Mouse (Mus musculus) urinary bladder, adult 18-20 months (tissue): ENCODE data around the gene Ctnna3.
"Not testable (repeated sequence)": the region's sequence is repeated elsewhere in the genome, so short reads cannot be mapped to it uniquely, and the experiment has no call there.

Experiments
- DNase-seq, 2 experiments: peaks; one replicate each; pipeline ENCODE4 v3.0.0; 2022; ENCODE audit warnings: low spot score in 2 of 2, mixed read lengths in 2 of 2

Gene Ctnna3

DNA sequence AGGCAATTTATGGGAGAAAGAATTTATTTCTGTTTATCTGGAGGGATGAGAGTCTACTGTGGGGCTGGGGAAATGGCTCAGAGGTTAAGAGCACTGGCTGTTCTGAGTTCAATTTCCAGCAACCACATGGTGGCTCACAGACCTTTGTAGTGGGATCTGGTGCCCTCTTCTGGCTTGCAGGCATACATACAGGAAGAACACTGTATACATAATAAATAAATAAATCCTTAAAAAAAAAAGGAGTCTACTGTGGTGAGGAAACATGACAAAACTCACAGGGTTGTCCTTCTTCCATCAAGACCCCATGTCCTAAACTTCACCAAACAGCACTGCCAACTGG, 5.5 kb upstream of the Ctnna3 start:
- DNase-seq = no peak

GRCm38 (mm10) chr10:63427146-63427545, 2.8 kb upstream of the Ctnna3 start:
- no peak for DNase-seq

- DNase-seq = peak; percentile 10 to 19
These were observed 1.5 kb upstream of the Ctnna3 start for GRCm38 (mm10) chr10:63428243-63429022.

DNA sequence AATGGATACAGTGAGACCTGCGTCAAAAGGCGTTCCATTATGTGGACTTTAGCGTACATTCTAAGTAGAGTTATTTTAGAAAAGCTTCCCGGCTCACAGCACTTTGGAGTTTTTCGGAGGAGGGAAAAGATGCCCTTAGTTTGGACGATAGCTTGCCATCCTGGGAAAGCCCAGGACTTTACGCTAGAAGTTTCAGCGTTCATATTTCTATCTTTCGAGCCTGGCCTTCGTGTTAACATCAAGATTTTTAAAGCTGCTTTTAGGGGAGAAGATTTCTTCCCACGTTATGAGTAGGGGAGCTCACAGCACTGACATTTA, 916 bp upstream of the Ctnna3 start:
- DNase-seq = no peak

DNA sequence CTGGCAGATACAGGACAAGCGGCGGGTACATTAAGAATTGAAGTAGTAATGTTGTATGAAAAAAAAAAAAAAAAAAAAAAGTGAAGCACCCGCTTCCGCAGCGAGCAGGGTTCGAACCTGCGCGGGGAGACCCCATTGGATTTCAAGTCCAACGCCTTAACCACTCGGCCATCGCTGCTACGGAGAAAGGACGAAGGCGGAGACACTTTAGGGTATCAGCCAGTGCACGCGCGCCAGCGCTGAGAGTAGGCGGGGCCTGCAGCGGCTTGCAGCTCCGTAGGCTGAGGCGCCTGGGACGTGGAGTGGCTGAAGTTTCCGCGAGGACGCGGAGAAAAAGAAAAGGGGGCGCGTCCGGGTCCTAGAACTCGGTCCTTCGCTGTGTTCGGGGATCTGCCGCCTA, 518 bp upstream of the Ctnna3 start:
- peak; percentile 99 to 100 for DNase-seq

DNA sequence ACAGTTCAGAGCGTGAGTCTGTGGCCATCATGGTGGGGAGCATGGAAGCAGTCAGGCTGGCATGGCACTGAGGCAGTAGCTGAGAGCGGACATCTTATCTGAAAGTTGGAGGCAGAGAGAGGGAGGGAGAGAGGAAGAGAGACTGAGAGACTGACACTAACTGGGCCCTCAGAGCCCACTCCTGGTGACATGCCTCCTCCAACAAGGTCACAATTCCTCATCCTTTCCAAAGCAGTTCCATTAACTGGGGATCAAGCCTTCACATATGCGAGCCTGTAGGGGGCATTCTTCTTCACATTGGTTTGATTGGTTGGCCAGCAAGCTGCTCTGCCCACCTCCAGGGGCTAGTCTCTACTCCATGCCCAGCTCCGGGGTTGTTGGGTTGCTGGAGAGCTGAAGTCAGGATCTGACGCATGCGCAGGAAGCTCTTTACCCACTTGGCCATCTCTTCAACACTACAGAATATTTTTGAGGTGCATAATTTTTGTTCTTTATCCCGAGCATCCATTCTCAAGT, 1.4 kb downstream of the Ctnna3 start:
- no peak for DNase-seq

DNA sequence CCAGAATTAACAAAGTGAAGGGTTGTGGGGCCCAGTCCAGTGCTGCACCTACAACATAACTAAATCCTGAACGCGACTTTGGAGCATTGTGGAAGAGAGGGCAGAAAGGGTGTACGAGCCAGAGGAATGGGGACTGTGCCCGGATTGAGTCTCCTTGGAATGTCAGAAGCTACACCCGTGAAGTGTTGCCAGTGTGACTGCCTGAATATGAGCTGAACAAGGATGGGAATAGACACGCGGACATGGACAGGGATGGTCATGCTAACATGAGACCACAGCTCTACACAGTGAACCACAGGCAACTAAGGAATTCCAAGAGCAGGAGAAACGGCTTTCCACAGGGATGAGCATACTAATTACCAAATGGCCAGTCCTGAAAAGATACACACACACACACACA, 2.2 kb downstream of the Ctnna3 start:
- DNase-seq = no peak

DNA sequence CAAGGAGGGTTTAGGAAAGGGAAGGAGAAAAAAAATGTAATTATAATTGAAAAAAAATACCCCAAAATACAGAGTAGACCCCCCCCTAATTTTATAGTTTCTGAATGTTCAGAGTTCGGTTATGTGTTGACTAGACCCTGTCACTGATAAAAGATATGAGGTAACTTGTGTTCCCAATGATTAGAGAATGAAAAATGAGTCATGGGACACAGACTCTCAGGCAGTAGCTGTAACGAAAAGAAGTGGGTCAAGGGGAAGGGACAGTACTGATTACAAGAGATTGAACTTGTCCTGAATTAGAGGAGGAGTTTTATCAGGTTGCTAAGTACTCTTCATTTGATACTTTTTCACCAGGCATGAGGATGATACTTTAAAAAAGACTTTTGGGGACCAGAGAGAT, 3.0 kb downstream of the Ctnna3 start:
- DNase-seq = no peak

GRCm38 (mm10) chr10:63438736-63439262, 8.9 kb downstream of the Ctnna3 start:
- no peak for DNase-seq

DNA sequence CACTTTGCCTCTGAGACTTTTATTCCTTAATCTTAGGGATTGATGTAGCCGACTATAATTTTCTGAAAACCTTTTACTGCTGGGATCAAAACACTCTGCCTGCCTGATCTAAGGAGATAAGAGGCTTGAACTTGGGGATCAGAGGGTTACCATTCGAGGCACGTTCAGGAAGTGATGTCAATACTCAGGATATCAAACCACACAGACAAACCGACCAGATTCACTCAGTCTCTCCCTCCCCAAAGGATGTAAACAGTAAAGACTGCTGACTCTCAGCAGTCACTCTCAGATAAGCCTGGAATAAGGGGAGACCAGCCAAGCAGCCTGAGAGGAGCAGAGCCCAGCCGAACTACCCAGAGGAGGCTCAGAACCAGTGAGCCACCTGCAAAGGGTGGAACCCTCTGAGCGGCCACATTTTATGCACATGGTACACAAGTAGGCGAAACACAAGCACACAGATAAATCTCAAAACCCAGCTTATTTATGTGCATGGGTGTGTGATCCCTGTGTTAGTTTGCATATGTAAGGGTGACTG, 9.9 kb downstream of the Ctnna3 start:
- DNase-seq = no peak

GRCm38 (mm10) chr10:63444602-63445387, 14.9 kb downstream of the Ctnna3 start:
- DNase-seq = not testable (repeated sequence)

- DNase-seq = no peak
These were observed 24.0 kb downstream of the Ctnna3 start for GRCm38 (mm10) chr10:63453926-63454325.

DNA sequence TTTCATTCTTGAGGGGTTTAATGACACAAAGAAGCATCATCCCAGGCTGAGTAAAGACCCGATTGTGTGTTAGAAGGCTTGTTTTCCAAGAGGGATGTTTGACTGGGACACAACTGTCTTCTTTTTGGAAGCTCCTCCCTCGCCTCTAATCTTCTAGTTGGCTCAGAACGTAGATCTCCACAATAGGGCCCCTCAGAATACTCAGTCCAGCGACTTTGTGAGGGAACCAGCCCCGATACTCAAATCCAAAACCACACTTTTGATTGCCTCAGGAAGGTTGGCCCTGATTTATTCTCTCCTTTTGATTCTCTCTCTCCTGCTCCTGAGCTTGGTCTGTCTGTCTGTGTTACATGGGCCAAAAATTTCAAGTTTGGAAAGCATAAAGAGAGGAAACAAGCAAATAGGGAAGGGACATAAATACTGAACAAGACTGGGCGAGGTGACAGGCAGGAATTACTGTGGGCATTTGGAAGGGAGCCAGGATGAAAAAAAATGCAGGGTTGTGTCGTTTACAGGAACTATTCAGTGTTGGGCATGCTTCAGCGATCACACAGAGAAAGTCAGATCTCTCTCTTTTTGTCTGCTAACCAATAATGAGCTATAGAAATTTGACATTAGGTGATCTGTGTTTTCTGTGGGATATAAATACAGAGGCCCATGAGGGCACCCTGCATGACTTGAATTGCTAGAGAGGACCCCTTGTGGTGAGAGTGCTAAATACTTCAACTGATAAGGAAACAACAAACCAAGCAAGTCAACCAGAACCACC, 25.4 kb downstream of the Ctnna3 start:
- DNase-seq = no peak

DNA sequence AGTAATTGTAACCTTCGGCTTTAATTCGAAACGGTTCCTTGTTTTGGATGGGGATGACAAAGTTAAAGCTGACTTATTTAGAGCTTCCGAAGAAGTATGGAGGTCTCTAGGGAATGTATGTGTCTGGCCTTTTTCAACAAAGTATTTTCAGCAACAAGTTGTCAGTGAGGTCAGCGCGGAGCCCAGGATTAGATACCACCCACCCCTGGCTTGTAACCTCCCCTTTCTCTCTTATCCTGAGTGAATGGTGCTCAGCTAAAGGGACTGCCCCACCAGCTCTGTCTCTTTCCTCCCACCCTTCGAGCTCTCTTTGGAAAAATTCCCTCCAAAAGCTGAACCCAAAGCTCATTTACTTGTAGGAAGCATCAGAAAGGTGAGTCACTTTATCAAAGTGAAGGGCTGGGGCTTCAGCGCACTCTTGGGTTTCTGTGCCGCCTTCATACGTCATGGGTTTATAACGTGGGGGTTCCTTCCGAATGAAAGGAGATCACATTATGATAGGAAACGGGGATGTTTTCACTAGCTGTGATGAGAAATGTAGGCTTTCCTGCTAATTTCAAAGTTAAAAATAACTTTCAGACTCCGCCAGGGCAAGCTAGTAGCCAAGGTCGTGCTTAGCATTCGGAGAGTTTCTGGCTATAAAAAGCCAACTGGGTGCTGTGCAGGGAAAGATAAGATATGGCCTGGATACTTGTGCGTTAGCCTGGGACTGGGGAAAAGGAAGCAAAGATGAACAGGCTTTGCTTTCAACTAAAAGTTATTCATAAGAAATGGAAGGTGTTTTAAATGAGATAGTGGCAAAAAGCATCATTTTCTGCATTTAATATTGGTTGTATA, 27.6 kb downstream of the Ctnna3 start:
- DNase-seq = no peak

GRCm38 (mm10) chr10:63460935-63461334, 31.0 kb downstream of the Ctnna3 start:
- DNase-seq = no peak

DNA sequence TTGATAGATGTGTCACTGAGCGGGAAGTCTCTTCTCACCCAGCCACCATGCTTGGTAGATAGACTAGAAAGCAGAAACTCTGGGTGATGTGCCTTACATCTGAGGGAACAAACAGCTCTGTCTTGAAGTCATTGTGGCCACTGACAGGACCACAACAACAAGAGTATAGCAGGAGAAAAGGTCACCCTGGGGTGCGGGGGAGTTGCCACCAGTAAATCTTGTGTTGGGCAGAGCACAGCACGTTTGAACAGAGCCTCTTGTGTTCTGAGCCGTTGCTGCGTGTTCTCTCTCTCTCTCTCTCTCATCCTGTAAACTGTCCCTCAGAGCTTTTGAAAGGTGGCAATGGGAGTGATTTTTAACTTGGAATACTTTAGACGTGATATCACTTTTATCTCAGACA, 42.6 kb downstream of the Ctnna3 start:
- no peak for DNase-seq

GRCm38 (mm10) chr10:63476167-63476647, 46.3 kb downstream of the Ctnna3 start:
- no peak for DNase-seq

DNA sequence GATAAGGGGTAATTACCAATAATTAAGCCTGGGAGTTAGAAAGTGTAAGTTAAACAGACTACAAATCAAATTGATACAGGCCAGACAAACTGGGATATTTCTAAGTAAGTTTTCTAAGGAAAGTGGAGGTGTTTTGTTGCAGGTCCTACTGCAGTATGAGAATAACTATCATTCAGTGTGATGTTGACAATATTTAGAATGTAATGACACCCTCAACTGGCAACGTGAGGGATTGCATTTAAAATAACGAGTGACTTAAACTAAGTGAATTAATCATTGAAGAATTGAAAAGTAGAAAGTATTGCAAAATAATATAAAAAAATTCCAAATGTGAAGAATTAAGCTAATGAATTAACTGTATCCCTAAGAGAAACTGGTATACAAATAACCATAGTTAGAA, 49.0 kb downstream of the Ctnna3 start:
- no peak for DNase-seq

- DNase-seq = no peak
These were observed 50.2 kb downstream of the Ctnna3 start for GRCm38 (mm10) chr10:63480066-63480465.

- no peak for DNase-seq
These were observed 58.4 kb downstream of the Ctnna3 start for GRCm38 (mm10) chr10:63488346-63488745.

DNA sequence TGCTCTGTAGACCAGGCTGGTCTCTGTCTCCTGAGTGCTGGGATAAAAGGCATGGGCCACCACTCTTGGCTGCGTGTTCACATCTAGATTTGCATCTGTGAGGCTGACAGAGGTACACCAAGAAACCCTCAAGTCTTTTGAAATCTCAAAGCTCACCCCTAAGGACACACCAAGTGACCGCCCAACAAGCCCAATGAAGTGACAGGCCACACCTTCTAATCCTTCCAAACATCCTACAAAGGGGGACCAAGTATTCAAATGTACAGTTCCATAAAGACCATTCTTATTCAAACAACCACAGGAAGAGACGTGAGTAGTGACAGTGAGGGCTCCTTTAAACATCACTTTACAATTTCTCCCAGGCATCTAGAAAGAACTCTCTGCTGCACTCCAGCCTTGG, 94.1 kb downstream of the Ctnna3 start:
- no peak for DNase-seq
